Mouse (Mus musculus): ENCODE data around the gene Rapgef6. TPM values are rescaled to one million over a fixed set of nuclear protein-coding genes. Genes with fewer than 3 reads are reported as not detected.

Gene Rapgef6
- polyA plus RNA-seq, 1 experiment from 2014 or later, result 34.6 TPM

DNA sequence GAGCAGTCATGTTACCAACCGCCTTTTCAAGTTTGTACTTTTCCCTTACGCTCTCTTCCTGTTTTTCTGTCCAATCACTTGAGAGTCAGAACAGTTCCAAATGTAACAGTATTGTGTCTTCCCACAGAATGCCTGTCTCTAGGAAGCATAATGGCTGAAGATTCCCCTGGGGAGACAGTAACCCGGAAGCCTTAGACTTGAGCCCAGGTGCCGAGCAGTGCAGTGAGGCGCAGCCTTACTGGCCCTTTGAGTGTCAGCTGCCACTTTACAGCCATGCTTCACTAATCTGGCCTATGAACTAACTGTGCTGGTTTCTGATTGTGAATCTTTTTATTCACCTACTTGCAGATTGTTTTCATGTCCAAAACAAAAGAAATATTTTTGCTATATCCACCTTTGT, 175.0 kb downstream of the Rapgef6 start:
- peaks cover 10% of the 10 kb centered on the region; the same call in 1 of the 2 replicates for H3K36me3 ChIP-seq
- no peak overlapping the region for H3K27ac ChIP-seq
- no peaks in the 10 kb centered on the region for H3K4me1 ChIP-seq
- no peak overlapping the region for H3K9ac ChIP-seq
- H3K4me3 ChIP-seq (replicated peaks), result no peak overlapping the region
- no peaks in the 10 kb centered on the region for H3K9me3 ChIP-seq
- H3K27me3 ChIP-seq (replicated peaks), result no peaks in the 10 kb centered on the region
- no peak for ATAC-seq (ENCODE audit: insufficient read depth, low FRiP score, low read depth)
- no peak overlapping the region for H3K4me2 ChIP-seq
- 91% methylated on average over 5 of the region's 5 CpGs for WGBS

DNA sequence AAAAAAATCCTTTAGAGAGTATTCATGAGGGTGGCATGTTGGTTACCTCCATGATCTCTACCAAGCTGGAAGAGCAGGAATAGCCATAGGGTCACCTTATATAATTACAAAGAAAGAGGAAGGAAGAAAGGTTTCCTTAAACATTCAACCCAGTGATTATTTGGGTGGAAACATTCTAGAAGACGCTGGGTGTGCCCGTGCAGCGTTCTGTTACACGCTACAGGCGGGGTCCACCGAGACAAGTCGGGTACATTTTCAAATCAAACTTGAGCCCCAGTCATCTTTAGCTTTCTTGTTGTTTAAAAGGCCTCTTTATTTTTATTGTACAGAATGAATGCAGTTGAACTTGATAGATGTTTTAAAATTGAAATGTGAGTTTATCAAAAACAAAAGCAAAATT, 176.0 kb downstream of the Rapgef6 start:
- no peak overlapping the region for H3K4me3 ChIP-seq (replicated peaks)
- H3K4me2 ChIP-seq, result no peak overlapping the region
- ATAC-seq (ENCODE audit: insufficient read depth, low FRiP score, low read depth), result no peak
- no peak overlapping the region for H3K27ac ChIP-seq
- no peak overlapping the region for H3K9ac ChIP-seq
- H3K9me3 ChIP-seq, result no peaks in the 10 kb centered on the region
- no peaks in the 10 kb centered on the region for H3K27me3 ChIP-seq (replicated peaks)
- peaks cover 7% of the 10 kb centered on the region; the same call in 1 of the 2 replicates for H3K36me3 ChIP-seq
- no peaks in the 10 kb centered on the region for H3K4me1 ChIP-seq
- 86% methylated on average over 7 of the region's 7 CpGs for WGBS

DNA sequence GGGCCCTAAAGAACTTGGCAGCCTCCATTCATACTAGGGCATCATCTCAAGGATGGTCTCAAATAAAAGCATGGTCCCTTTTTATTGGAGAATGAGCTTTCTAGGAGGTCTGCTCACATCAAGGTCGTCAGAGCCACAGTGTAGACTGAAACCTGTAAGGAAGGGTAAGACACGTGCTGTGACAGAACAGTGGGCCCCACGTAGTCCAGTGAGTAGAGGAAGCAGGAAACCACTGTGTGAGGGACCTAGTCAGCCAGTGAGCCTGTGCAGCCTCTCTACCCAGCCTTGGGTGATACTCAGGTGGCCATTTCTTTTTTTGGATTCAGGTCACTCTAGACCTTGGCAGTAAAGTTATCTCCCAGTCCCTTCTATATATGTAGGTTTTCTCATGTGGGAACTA, 177.3 kb downstream of the Rapgef6 start:
- H3K9me3 ChIP-seq, result no peaks in the 10 kb centered on the region
- no peaks in the 10 kb centered on the region for H3K4me1 ChIP-seq
- H3K4me3 ChIP-seq (replicated peaks), result no peak overlapping the region
- WGBS, result 73% methylated on average over 3 of the region's 3 CpGs
- no peak overlapping the region for H3K4me2 ChIP-seq
- ATAC-seq (ENCODE audit: insufficient read depth, low FRiP score, low read depth), result no peak
- peaks cover 7% of the 10 kb centered on the region; the same call in 1 of the 2 replicates for H3K36me3 ChIP-seq
- H3K9ac ChIP-seq, result no peak overlapping the region
- H3K27ac ChIP-seq, result no peak overlapping the region
- H3K27me3 ChIP-seq (replicated peaks), result no peaks in the 10 kb centered on the region

GRCm38 (mm10) chr11:54701848-54702247, 179.2 kb downstream of the Rapgef6 start:
- H3K4me1 ChIP-seq, result no peaks in the 10 kb centered on the region
- no peaks in the 10 kb centered on the region for H3K9me3 ChIP-seq
- no peak overlapping the region for H3K4me2 ChIP-seq
- no peak overlapping the region for H3K27ac ChIP-seq
- ATAC-seq (ENCODE audit: insufficient read depth, low FRiP score, low read depth), result no peak
- no peak overlapping the region for H3K4me3 ChIP-seq (replicated peaks)
- H3K36me3 ChIP-seq, result peaks cover 2% of the 10 kb centered on the region; the same call in 1 of the 2 replicates
- WGBS, result 91% methylated on average over 8 of the region's 8 CpGs
- H3K9ac ChIP-seq, result no peak overlapping the region
- no peaks in the 10 kb centered on the region for H3K27me3 ChIP-seq (replicated peaks)

GRCm38 (mm10) chr11:54703306-54703705, 180.7 kb downstream of the Rapgef6 start:
- Histone ChIP-seq H3K27ac (no peak overlapping the region), H3K4me1 (no peaks in the 10 kb centered on the region), H3K9me3 (no peaks in the 10 kb centered on the region), H3K4me2 (no peak overlapping the region), H3K36me3 (no peaks in the 10 kb centered on the region), H3K4me3 (replicated peaks) (no peak overlapping the region), H3K9ac (no peak overlapping the region), H3K27me3 (replicated peaks) (no peaks in the 10 kb centered on the region)
- 33% methylated on average over 4 of the region's 4 CpGs for WGBS
- ATAC-seq (ENCODE audit: insufficient read depth, low FRiP score, low read depth), result no peak

DNA sequence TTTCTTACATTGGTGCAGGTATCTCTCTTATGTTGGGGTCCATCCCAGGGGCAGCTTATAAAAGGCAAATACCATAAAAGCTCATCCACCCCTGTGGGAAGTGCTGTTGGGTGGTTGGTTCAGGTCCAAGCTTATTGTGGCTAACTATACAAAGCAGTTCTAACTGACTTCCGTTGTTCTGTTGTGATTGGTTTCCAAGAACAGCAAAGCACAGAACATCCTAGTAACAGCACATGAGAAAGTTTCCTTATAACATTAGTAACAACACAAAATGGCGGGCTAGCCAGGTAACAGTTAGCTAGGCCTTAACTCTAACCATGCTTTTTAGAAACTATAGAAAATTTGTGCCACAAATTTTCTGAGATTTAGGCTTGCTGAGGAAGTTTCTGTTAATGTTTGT, 185.5 kb downstream of the Rapgef6 start:
- Histone ChIP-seq H3K9me3 (no peaks in the 10 kb centered on the region), H3K27ac (no peak overlapping the region), H3K4me1 (no peaks in the 10 kb centered on the region), H3K36me3 (0 out of 2 replicates have a peak, but pooled peaks cover 5% of the 10 kb centered on the region), H3K4me2 (no peak overlapping the region), H3K4me3 (replicated peaks) (no peak overlapping the region), H3K9ac (no peak overlapping the region), H3K27me3 (replicated peaks) (no peaks in the 10 kb centered on the region)
- ATAC-seq (ENCODE audit: insufficient read depth, low FRiP score, low read depth), result no peak
- 91% methylated on average over 2 of the region's 2 CpGs for WGBS

GRCm38 (mm10) chr11:54709645-54710044, 187.0 kb downstream of the Rapgef6 start:
- Histone ChIP-seq H3K27ac (no peak overlapping the region), H3K4me1 (no peaks in the 10 kb centered on the region), H3K9ac (no peak overlapping the region), H3K36me3 (0 out of 2 replicates have a peak, but pooled peaks cover 5% of the 10 kb centered on the region), H3K27me3 (replicated peaks) (no peaks in the 10 kb centered on the region), H3K9me3 (no peaks in the 10 kb centered on the region), H3K4me3 (replicated peaks) (no peak overlapping the region), H3K4me2 (no peak overlapping the region)
- WGBS, result 50% methylated on average over 2 of the region's 2 CpGs
- ATAC-seq (ENCODE audit: insufficient read depth, low FRiP score, low read depth), result no peak

DNA sequence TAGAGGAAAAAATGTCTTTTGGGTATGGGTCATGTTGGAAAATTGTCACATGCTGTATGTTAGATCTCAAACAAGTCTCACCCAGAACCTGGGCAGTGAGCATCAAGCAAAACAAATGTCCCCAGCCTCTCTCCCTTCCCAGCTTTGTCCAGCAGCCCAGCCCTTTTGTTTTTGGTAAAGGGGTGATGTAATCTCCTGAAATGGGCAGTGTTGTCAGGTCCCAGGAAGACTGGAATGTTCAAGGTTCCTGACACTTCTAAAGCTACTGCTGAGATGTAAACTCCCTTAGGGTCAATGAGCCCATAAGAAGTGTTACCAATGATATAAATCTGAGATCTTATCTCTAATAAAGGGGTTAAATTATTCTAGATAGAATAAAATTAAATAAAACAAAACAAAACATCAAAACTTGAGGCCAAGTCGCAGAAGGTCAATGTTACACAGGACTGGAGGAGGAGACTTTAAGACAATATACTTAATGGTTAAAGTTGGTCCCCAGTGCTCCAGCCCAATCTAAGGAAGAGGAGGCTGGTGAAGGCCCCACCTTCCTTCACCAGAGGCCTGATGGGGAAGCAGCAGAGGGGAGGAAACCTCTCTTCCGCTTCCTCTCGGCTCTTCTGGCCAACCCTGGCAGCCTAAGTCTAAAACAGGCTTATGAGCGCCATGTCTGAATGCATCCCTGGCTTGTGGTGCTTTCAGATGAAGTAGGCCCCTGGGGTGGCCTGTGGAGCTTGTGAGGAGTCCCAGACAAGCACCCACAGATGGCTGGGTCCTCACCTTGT, 188.1 kb downstream of the Rapgef6 start:
- 88% methylated on average over 4 of the region's 4 CpGs for WGBS

GRCm38 (mm10) chr11:54712849-54713248, 190.2 kb downstream of the Rapgef6 start:
- H3K36me3 ChIP-seq, result peaks cover 15% of the 10 kb centered on the region
- H3K4me3 ChIP-seq (replicated peaks), result no peak overlapping the region
- H3K9ac ChIP-seq, result no peak overlapping the region
- no peak overlapping the region for H3K27ac ChIP-seq
- H3K4me1 ChIP-seq, result no peaks in the 10 kb centered on the region
- H3K27me3 ChIP-seq (replicated peaks), result no peaks in the 10 kb centered on the region
- WGBS, result 76% methylated on average over 2 of the region's 2 CpGs
- H3K4me2 ChIP-seq, result no peak overlapping the region
- H3K9me3 ChIP-seq, result no peaks in the 10 kb centered on the region
- ATAC-seq (ENCODE audit: insufficient read depth, low FRiP score, low read depth), result no peak

More for the DNA sequence above, 188.1 kb downstream of the Rapgef6 start:
- ATAC-seq (ENCODE audit: insufficient read depth, low FRiP score, low read depth), result no peak
- Histone ChIP-seq H3K27me3 (replicated peaks) (no peaks in the 10 kb centered on the region), H3K9me3 (no peaks in the 10 kb centered on the region), H3K4me2 (no peak overlapping the region), H3K4me1 (no peaks in the 10 kb centered on the region), H3K27ac (no peak overlapping the region), H3K9ac (no peak overlapping the region), H3K36me3 (peaks cover 5% of the 10 kb centered on the region), H3K4me3 (replicated peaks) (no peak overlapping the region)

GRCm38 (mm10) chr11:54717893-54718292, 195.2 kb downstream of the Rapgef6 start:
- no peaks in the 10 kb centered on the region for H3K27me3 ChIP-seq (replicated peaks)
- no peak overlapping the region for H3K4me3 ChIP-seq (replicated peaks)
- no peaks in the 10 kb centered on the region for H3K4me1 ChIP-seq
- ATAC-seq (ENCODE audit: insufficient read depth, low FRiP score, low read depth), result no peak
- no peak overlapping the region for H3K27ac ChIP-seq
- H3K9me3 ChIP-seq, result no peaks in the 10 kb centered on the region
- H3K36me3 ChIP-seq, result peaks cover 24% of the 10 kb centered on the region
- WGBS, result 71% methylated on average over 3 of the region's 3 CpGs
- H3K4me2 ChIP-seq, result no peak overlapping the region
- no peak overlapping the region for H3K9ac ChIP-seq

- Histone ChIP-seq H3K4me1 (no peaks in the 10 kb centered on the region), H3K27ac (no peak overlapping the region), H3K4me2 (no peak overlapping the region), H3K4me3 (replicated peaks) (no peak overlapping the region), H3K9me3 (no peaks in the 10 kb centered on the region), H3K27me3 (replicated peaks) (no peaks in the 10 kb centered on the region), H3K36me3 (peaks cover 24% of the 10 kb centered on the region), H3K9ac (no peak overlapping the region)
- WGBS, result 79% methylated on average over 3 of the region's 3 CpGs
- ATAC-seq (ENCODE audit: insufficient read depth, low FRiP score, low read depth), result no peak
Measured at GRCm38 (mm10) chr11:54718601-54719000, 196.0 kb downstream of the Rapgef6 start.

- Histone ChIP-seq H3K27ac (no peak overlapping the region; the same call in 1 of the 2 replicates), H3K36me3 (peaks cover 13% of the 10 kb centered on the region), H3K9ac (no peak overlapping the region), H3K4me3 (replicated peaks) (no peak overlapping the region), H3K27me3 (replicated peaks) (no peaks in the 10 kb centered on the region), H3K4me2 (no peak overlapping the region), H3K4me1 (no peaks in the 10 kb centered on the region), H3K9me3 (no peaks in the 10 kb centered on the region)
- WGBS, result 85% methylated on average over 6 of the region's 6 CpGs
- no peak for ATAC-seq (ENCODE audit: insufficient read depth, low FRiP score, low read depth)
Measured at GRCm38 (mm10) chr11:54722057-54722456, 199.4 kb downstream of the Rapgef6 start.
